Mouse (Mus musculus) left cerebral cortex, postnatal 36 days (tissue): ENCODE data around the gene Gadl1. TPM values are rescaled to one million over a fixed set of nuclear protein-coding genes. Genes with fewer than 3 reads are reported as not detected.

Source experiments
- DNase-seq, 2 experiments: peaks; one replicate each; pipeline ENCODE4 v3.0.0; 2021 to 2022; ENCODE audit warnings: low spot score in 2 of 2, mixed read lengths in 1 of 2
- intact Hi-C: fragments of 180-260 bp; cut with DNase I; formaldehyde crosslinking; loops from one replicate; pipeline ENCODE4 v1.15.1; 2025
- total RNA-seq, 2 experiments: library from RNA; stranded (reverse); gene quantifications; 2 replicates each; pipeline ENCODE4 v1.2.3; 2021

The Gadl1 gene
- total RNA-seq, 2 experiments from 2014 or later = 0.57 to 0.63 TPM

- intact Hi-C loops = no loop called here
- no peak for DNase-seq
Measured at GRCm38 (mm10) chr9:116111149-116111970, 202.1 kb downstream of the Gadl1 start.

GRCm38 (mm10) chr9:116114339-116114738 lies 205.1 kb downstream of the Gadl1 start:
- DNase-seq = no peak
- intact Hi-C loops = no loop called here

GRCm38 (mm10) chr9:116115875-116116274 lies 206.6 kb downstream of the Gadl1 start:
- intact Hi-C loops = no loop called here
- no peak for DNase-seq

GRCm38 (mm10) chr9:116118332-116118872 lies 209.1 kb downstream of the Gadl1 start:
- intact Hi-C loops = no loop called here
- DNase-seq = no peak

- no peak for DNase-seq
- intact Hi-C loops = no loop called here
Measured at GRCm38 (mm10) chr9:116119990-116120389, 210.7 kb downstream of the Gadl1 start.

GRCm38 (mm10) chr9:116121472-116121871 lies 212.2 kb downstream of the Gadl1 start:
- DNase-seq = no peak
- intact Hi-C loops = no loop called here

- intact Hi-C loops = no loop called here
- no peak for DNase-seq
Measured at GRCm38 (mm10) chr9:116122544-116122943, 213.3 kb downstream of the Gadl1 start.

GRCm38 (mm10) chr9:116122969-116123589 lies 213.8 kb downstream of the Gadl1 start:
- DNase-seq = no peak

More at GRCm38 (mm10) chr9:116122969-116123589, 213.8 kb downstream of the Gadl1 start:
- intact Hi-C loops = no loop called here
